Mouse (Mus musculus) G1E (cell line): Measurements from ENCODE around the gene Nmnat3. TPM values are rescaled to one million over a fixed set of nuclear protein-coding genes. Genes with fewer than 3 reads are reported as not detected.

ENCODE experiments used
- ATAC-seq: 2 replicates; pipeline ENCODE4 v1.8.0; 2016; ENCODE audit warnings: mild to moderate bottlenecking; ENCODE audit not compliant: insufficient number of reproducible peaks, poor library complexity, low FRiP score, severe bottlenecking; ENCODE audit errors: extremely low read depth
- DNase-seq: peaks from one replicate; pipeline ENCODE4 v3.0.0; 2012; ENCODE audit warnings: low spot score
- H3K27me3 ChIP-seq: 2 replicates; pipeline ENCODE4 v1.6.1; 2012; ENCODE audit warnings: mild to moderate bottlenecking, low read length, inconsistent platforms; ENCODE audit not compliant: insufficient read depth
- H3K36me3 ChIP-seq: replicated peaks from 2 replicates; pipeline ENCODE3; 2012; ENCODE audit warnings: mild to moderate bottlenecking, inconsistent platforms
- H3K4me1 ChIP-seq: 2 replicates; pipeline ENCODE4 v1.6.1; 2012; ENCODE audit warnings: low read depth, low read length, inconsistent platforms, mixed read lengths; ENCODE audit not compliant: insufficient read depth
- H3K4me3 ChIP-seq: 2 replicates; pipeline ENCODE4 v1.5.1; 2012; ENCODE audit warnings: low read depth, mild to moderate bottlenecking, inconsistent platforms, low read length, moderate library complexity, mixed read lengths
- H3K9me3 ChIP-seq: replicated peaks from 2 replicates; pipeline ENCODE4 v1.6.1; 2012; ENCODE audit warnings: inconsistent platforms
- CTCF ChIP-seq: IDR thresholded peaks from 2 replicates; pipeline ENCODE4 v1.5.1; 2012; ENCODE audit warnings: low read depth, low read length, inconsistent platforms, mixed read lengths
- GATA1 ChIP-seq: IDR thresholded peaks from 2 replicates; pipeline ENCODE4 v1.6.1; 2012; ENCODE audit warnings: borderline replicate concordance, low read length, inconsistent platforms, mixed read lengths
- GATA2 ChIP-seq: IDR thresholded peaks from 2 replicates; pipeline ENCODE4 v1.6.1; 2012; ENCODE audit warnings: low read depth, low read length, inconsistent platforms, borderline replicate concordance
- POLR2AphosphoS5 ChIP-seq: IDR thresholded peaks from 2 replicates; pipeline ENCODE4 v1.6.1; 2012; ENCODE audit warnings: low read depth, low read length, inconsistent platforms; ENCODE audit not compliant: insufficient replicate concordance
- TAL1 ChIP-seq: conservative IDR thresholded peaks from 2 replicates; pipeline ENCODE4 v1.6.1; 2012; ENCODE audit warnings: low read depth, low read length, inconsistent platforms, mixed read lengths
- polyA plus RNA-seq: library from polyadenylated mRNA; stranded (reverse); fragments of >175 nt; gene quantifications from 2 replicates; pipeline ENCODE4 v1.2.3, GENCODE M21; 2012
- total RNA-seq, 2 experiments: library from RNA; stranded (forward) in 1 of 2; stranded (reverse) in 1 of 2; fragments of 200-1000 nt in 1 of 2; fragments of >200 nt in 1 of 2; fragmentation: Nextera tagmentation in 1 of 2; gene quantifications; 2 replicates each; pipeline ENCODE4 v1.2.3; 2014 to 2017

The Nmnat3 gene
- total and polyA plus RNA-seq, 3 experiments = 7.1 to 38.3 (median 10.8) TPM

DNA sequence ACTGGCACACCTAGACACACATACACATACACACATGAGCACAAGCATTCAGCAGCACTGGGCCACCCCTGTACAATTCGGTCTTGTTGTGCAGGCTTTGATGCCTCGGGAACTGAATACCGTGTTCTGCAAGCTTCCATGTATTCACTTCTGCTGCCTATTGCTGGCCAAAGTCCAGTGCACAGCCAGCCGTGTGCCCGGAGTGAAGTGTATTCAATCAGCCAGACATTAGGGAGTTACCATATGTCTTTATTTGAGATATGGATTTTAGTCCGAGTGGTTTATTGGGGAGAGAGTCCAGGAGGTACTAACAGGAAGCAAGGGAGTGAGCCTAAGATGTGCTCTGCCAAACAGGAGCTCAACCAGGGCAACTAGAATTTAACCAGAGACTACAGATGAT is 19.8 kb downstream of the Nmnat3 start:
- no peak overlapping the region for H3K4me3 ChIP-seq
- peaks cover 4% of the 10 kb centered on the region for H3K9me3 ChIP-seq
- H3K4me1 ChIP-seq = peaks cover 21% of the 10 kb centered on the region
- no peak for DNase-seq
- TF ChIP-seq POLR2AphosphoS5 (no peak), GATA1 (no peak), TAL1 (no peak), CTCF (no peak), GATA2 (no peak)
- peaks cover 83% of the 10 kb centered on the region for H3K36me3 ChIP-seq
- no peaks in the 10 kb centered on the region for H3K27me3 ChIP-seq
- ATAC-seq = no peak

DNA sequence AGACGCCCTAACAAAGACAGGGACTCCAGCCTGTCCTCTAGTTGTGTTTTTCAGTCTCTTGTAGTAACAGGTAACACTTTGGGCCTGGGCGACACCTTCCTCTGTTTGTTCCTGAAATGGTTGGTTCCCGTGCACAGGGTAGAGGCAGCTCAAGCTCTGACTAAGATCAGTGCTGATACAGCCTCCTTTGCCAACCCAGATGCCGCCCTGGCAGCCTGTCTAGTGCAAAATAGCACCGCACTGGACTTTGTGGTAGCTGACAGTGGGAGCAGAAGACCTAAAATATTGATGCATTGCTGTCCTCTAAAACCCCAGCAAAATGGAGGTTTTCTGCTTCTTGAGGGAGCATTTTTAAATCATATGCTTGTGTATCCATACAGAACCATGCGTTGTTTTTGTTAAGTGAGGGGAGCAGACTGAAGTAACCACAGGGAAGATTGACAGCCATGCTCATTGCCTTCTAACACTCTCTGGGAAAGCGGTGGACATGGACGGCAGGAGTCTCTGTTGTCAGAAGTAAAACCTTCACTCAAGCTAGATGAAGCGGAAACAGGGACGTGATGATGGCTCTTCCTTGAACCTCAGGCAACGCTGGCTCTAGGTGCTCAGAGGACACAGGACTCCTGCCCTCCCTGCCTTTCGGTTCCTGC is 24.2 kb downstream of the Nmnat3 start:
- TF ChIP-seq TAL1 (no peak), CTCF (no peak), GATA1 (no peak), POLR2AphosphoS5 (no peak), GATA2 (no peak)
- Histone ChIP-seq H3K36me3 (peaks cover 70% of the 10 kb centered on the region), H3K9me3 (peaks cover 4% of the 10 kb centered on the region), H3K27me3 (no peaks in the 10 kb centered on the region), H3K4me3 (no peak overlapping the region), H3K4me1 (peaks cover 36% of the 10 kb centered on the region)
- DNase-seq = no peak
- no peak for ATAC-seq

DNA sequence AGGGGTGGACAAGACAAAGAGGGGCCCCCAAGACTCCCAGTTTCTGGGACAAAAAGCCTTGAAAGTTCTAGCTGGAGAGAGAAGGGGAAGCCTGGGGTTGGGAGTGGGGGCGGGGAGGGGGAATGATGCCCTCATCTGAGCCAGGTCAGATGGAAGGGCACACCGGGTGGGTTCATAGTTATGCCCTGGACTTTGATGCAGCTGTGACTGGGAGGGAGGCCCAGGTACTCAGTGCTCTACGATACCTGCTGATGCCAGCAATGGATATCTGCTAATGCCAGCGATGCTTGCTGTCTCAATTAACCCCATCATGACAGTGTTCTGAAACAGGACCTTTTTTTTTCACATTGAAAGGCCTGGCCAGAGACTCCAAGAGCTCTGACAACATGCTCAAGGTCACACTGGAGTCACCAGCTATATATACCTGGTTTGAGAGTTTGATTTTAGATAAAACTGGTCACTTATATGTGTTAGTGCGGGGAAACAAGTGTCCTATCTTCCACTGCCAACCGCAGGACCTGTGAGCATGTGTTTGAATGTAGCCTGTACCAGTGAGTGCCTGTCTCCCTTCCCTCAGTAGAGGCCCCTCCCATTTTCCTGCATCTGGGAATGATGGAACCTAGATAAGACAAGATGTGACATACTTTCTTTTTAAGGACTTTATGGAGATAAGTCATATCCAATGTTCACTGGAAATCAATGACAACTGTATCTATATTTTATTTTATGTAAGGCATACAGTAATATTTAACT is 25.6 kb downstream of the Nmnat3 start:
- no peak overlapping the region for H3K4me3 ChIP-seq
- ATAC-seq (no peak), DNase-seq (no peak)
- TF ChIP-seq POLR2AphosphoS5 (no peak), TAL1 (no peak), GATA1 (no peak)
- H3K27me3 ChIP-seq = no peaks in the 10 kb centered on the region
- H3K9me3 ChIP-seq = peaks cover 4% of the 10 kb centered on the region
- H3K4me1 ChIP-seq = peaks cover 36% of the 10 kb centered on the region
- peaks cover 70% of the 10 kb centered on the region for H3K36me3 ChIP-seq

DNA sequence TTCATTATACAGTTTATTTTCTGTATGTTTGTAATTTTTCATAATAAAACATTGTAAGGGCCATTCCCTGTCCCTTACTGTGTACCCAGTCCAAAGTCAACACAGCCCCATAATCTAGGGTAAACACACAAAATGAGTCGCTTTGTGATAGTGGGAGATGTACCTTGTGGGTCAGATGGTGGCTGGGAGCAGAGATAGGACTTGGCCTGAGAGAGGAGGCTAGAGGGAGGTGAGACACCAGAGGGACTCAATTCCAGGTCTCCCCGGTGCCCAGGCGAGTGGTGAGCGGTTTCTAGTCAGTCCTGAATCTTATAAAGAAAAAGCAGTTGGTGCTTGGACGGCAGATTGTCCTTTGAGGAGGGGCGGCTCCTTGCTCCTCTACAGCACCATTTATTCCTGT is 26.4 kb downstream of the Nmnat3 start:
- peaks cover 36% of the 10 kb centered on the region for H3K4me1 ChIP-seq
- TF ChIP-seq GATA1 = no peak
- ATAC-seq = peak; percentile 73
- peaks cover 70% of the 10 kb centered on the region for H3K36me3 ChIP-seq
- peaks cover 4% of the 10 kb centered on the region for H3K9me3 ChIP-seq
- H3K27me3 ChIP-seq = no peaks in the 10 kb centered on the region
- peak overlapping the region; percentile 58; the same call in 1 of the 2 replicates for H3K4me3 ChIP-seq
- peak; percentile 22 for DNase-seq

DNA sequence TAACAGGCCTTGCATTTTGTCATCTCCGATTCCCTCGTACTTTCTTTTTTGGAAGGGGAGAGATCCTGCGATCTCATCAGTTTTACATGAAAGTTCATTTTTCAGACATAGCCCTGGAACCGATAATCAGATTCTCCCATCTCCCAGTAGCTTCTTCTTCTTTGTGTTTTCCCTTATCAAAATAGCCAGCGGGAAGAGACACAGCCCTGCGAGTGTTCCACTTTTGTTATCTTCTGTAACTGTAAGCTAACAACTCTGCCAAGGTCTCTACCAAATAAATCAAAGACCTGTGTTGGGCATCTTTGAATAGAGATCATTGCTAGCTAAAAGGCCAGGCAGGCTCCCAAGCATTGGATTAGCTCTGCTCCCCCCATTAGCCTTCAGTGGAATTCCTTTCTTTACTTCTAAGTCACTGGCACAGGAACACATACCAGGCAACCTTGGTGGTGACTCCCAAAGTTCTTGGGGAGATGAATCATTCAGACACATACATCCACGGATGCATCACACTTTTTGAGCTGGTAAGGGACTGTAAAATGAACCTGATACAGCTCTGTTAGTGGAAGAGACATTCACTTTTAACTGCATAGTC is 26.9 kb downstream of the Nmnat3 start:
- DNase-seq (no peak), ATAC-seq (peak; percentile 61)
- Histone ChIP-seq H3K27me3 (no peaks in the 10 kb centered on the region), H3K9me3 (peaks cover 4% of the 10 kb centered on the region), H3K36me3 (peaks cover 75% of the 10 kb centered on the region), H3K4me1 (peaks cover 39% of the 10 kb centered on the region), H3K4me3 (peak overlapping the region; percentile 58; the same call in 1 of the 2 replicates)
- peak; percentile 18; the same call in 1 of the 2 replicates for TF ChIP-seq TAL1
- TF ChIP-seq GATA1 = no peak
- no peak for TF ChIP-seq POLR2AphosphoS5

DNA sequence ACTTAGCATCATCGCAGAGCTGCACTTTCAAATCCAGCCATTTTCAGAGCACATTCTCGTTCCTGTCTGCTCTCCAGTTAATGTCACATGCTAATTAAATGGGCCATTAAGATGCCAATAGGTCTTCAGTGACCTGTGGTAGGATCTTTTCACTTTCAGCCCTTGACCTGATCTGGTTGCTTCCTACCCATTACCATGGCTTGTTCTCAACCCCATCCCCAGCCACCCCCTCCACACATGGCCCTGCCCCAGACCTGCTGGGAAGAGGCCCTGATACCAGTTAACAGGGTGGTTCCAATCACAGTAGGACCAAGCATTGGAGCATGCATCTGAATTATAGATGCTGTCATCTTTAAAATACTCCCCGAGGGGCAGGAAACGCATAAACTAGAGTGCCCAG is 30.7 kb downstream of the Nmnat3 start:
- DNase-seq = no peak
- H3K9me3 ChIP-seq = peaks cover 6% of the 10 kb centered on the region
- H3K36me3 ChIP-seq = peaks cover 68% of the 10 kb centered on the region
- ATAC-seq = no peak
- no peak overlapping the region for H3K4me3 ChIP-seq
- TF ChIP-seq GATA2 = no peak
- TF ChIP-seq GATA1 = no peak
- TF ChIP-seq POLR2AphosphoS5 = no peak
- no peak for TF ChIP-seq TAL1
- no peak for TF ChIP-seq CTCF
- H3K27me3 ChIP-seq = no peaks in the 10 kb centered on the region
- peaks cover 25% of the 10 kb centered on the region for H3K4me1 ChIP-seq
